ENCODE assay signal across 8 mouse cellular contexts in genomic region chr2:38285781-38286432, GRCm38 (mm10). TPM values are rescaled to one million over a fixed set of nuclear protein-coding genes. Genes with fewer than 3 reads are reported as not detected.
DNase-seq lines count a peak whose midpoint lies in the region; ATAC-seq and TF ChIP-seq lines count a peak whose summit lies in the region.

No protein-coding gene starts in this region.

- H3K9ac ChIP-seq in heart, adult 2 months (ENCODE audit: low read depth, low read length): peak overlapping the region; percentile 96
- peak overlapping the region; percentile 79 for H3K9ac ChIP-seq in hindbrain, embryonic 14.5 days
- peak overlapping the region; percentile 92 for H3K9ac ChIP-seq in liver, embryonic 16.5 days (ENCODE audit: low read depth, low read length)

- H3K9me3 ChIP-seq in hindbrain, embryonic 14.5 days (ENCODE audit: control insufficient read depth, low read length): no peaks in the 10 kb centered on the region
- H3K9me3 ChIP-seq in liver, embryonic 16.5 days (replicated peaks; ENCODE audit: control insufficient read depth, low read length): no peaks in the 10 kb centered on the region

- no peak for TF ChIP-seq EP300 in heart, adult 2 months (IDR thresholded peaks at IDR 0.05; ENCODE audit: insufficient read depth, low read depth, low read length)

- peak overlapping the region; percentile 93 for H3K4me3 ChIP-seq in heart, adult 2 months
- peak overlapping the region; percentile 69 for H3K4me3 ChIP-seq in hindbrain, embryonic 14.5 days (replicated peaks; ENCODE audit: low read length)
- H3K4me3 ChIP-seq in liver, embryonic 16.5 days (ENCODE audit: low read depth, low read length): peak overlapping the region; percentile 93

- intact Hi-C loops in heart, adult 2 months (cut with DNase I): no loop called here
- intact Hi-C loops in gastrocnemius, postnatal 36 days (cut with DNase I): loop anchor here (5.0 kb wide), 1 partner anchor 94 kb away; no protein-coding TSS in a partner anchor

- H3K4me1 ChIP-seq in heart, adult 2 months (ENCODE audit: control insufficient read depth, insufficient read depth, low read length): peaks cover 3% of the 10 kb centered on the region
- H3K4me1 ChIP-seq in hindbrain, embryonic 14.5 days (replicated peaks; ENCODE audit: control insufficient read depth, insufficient read depth, low read length): peaks cover 14% of the 10 kb centered on the region
- peaks cover 25% of the 10 kb centered on the region for H3K4me1 ChIP-seq in liver, embryonic 16.5 days (ENCODE audit: control insufficient read depth, low read depth, low read length)

- no peak for DNase-seq in heart, adult 2 months
- no peak for DNase-seq in heart, adult 8-10 months (ENCODE audit: low spot score)
- peak; percentile 3 for DNase-seq in ZHBTc4 (ENCODE audit: low read depth, low spot score)
- DNase-seq in hindbrain, embryonic 14.5 days (ENCODE audit: low spot score): no peak
- DNase-seq in adrenal gland, adult (ENCODE audit: inconsistent age in 2 of 2, low spot score in 1 of 2): no peak
- DNase-seq in gastrocnemius, postnatal 36 days: no peak
- DNase-seq in cerebellum, postnatal 4 days (ENCODE audit: low spot score in 2 of 2): no peak

- no peaks in the 10 kb centered on the region for H3K27me3 ChIP-seq in heart, adult 2 months (ENCODE audit: control insufficient read depth, insufficient read depth, low read length)
- no peaks in the 10 kb centered on the region for H3K27me3 ChIP-seq in hindbrain, embryonic 14.5 days (ENCODE audit: control insufficient read depth, insufficient read depth, low read length)
- H3K27me3 ChIP-seq in liver, embryonic 16.5 days (ENCODE audit: control insufficient read depth, insufficient read depth, low read depth, low read length): no peaks in the 10 kb centered on the region

- TF ChIP-seq POLR2A in heart, adult 2 months (IDR thresholded peaks at IDR 0.05; ENCODE audit: insufficient read depth, low read depth, low read length): no peak

- peak overlapping the region; percentile 71 for H3K4me2 ChIP-seq in hindbrain, embryonic 14.5 days (replicated peaks)
- H3K4me2 ChIP-seq in liver, embryonic 16.5 days (ENCODE audit: low read depth, low read length): peak overlapping the region; percentile 73

- no peak for ATAC-seq in hindbrain, embryonic 14.5 days (ENCODE audit: low FRiP score)
- ATAC-seq in liver, embryonic 16.5 days (ENCODE audit: low read depth): no peak

- peak overlapping the region; percentile 86 for H3K27ac ChIP-seq in heart, adult 2 months
- 0 out of 2 replicates have a peak overlapping the region, but pooled peaks have one; percentile 85 for H3K27ac ChIP-seq in hindbrain, embryonic 14.5 days
- H3K27ac ChIP-seq in liver, embryonic 16.5 days (ENCODE audit: low read length): peak overlapping the region; percentile 90

- no peak for TF ChIP-seq CTCF in heart, adult 2 months (IDR thresholded peaks at IDR 0.05)

- WGBS in heart, adult 2 months: 65% methylated on average over 4 of the region's 4 CpGs
- WGBS in hindbrain, embryonic 14.5 days: 62% methylated on average over 4 of the region's 4 CpGs
- 55% methylated on average over 4 of the region's 4 CpGs for WGBS in liver, embryonic 16.5 days (ENCODE audit: insufficient replicate concordance)

- H3K36me3 ChIP-seq in heart, adult 2 months (ENCODE audit: control insufficient read depth, insufficient read depth, low read length): peaks cover 7% of the 10 kb centered on the region
- H3K36me3 ChIP-seq in hindbrain, embryonic 14.5 days (replicated peaks; ENCODE audit: control insufficient read depth, insufficient read depth): no peaks in the 10 kb centered on the region
- no peaks in the 10 kb centered on the region for H3K36me3 ChIP-seq in liver, embryonic 16.5 days (ENCODE audit: control insufficient read depth, insufficient read depth)

- H3K79me2 ChIP-seq in heart, adult 2 months (replicated peaks; ENCODE audit: control insufficient read depth, insufficient read depth, low read length): peaks cover 1% of the 10 kb centered on the region; the same call in 1 of the 2 replicates

RNA-seq across cellular contexts. Expression of gene Dennd1a, which starts 1.3 kb away (rescaled TPM):
- 10 to 100 TPM; 22.0 to 26.8 TPM for total RNA-seq in heart, adult 2 months (2021)
- 17.0 and 17.6 TPM in 2 replicates for polyA plus RNA-seq in heart, adult 2 months (2012; rRNA removed)
- total RNA-seq in heart, adult 8-10 months (2022): 10 to 100 TPM; 24.6 to 29.0 (median 27.3) TPM
- 16.7 TPM in 2 replicates for polyA plus RNA-seq in hindbrain, embryonic 14.5 days (2014; fragmentation: Nextera tagmentation; extraction: Ambion mirVana)
- polyA plus RNA-seq in liver, embryonic 16.5 days (2015; fragmentation: Nextera tagmentation; extraction: Ambion mirVana): 7.1 and 7.9 TPM in 2 replicates
- 10 to 100 TPM; 24.9 to 28.2 TPM for total RNA-seq in gastrocnemius, postnatal 36 days (2021)

RNA-seq across cellular contexts. Expression of gene Lhx2, which starts 53.2 kb away (rescaled TPM):
- total RNA-seq in heart, adult 2 months (2021): not detected
- polyA plus RNA-seq in heart, adult 2 months (2012; rRNA removed): 0.06 TPM in 1 of 2 replicates, not detected in the other
- total RNA-seq in heart, adult 8-10 months (2022): under 1 TPM in 1 of 4 experiments, not detected in 3; 0.24 TPM
- polyA plus RNA-seq in hindbrain, embryonic 14.5 days (2014; fragmentation: Nextera tagmentation; extraction: Ambion mirVana): 13.2 and 18.7 TPM in 2 replicates
- 1.1 and 1.8 TPM in 2 replicates for polyA plus RNA-seq in liver, embryonic 16.5 days (2015; fragmentation: Nextera tagmentation; extraction: Ambion mirVana)
- not detected for total RNA-seq in gastrocnemius, postnatal 36 days (2021)
